Mouse (Mus musculus): ENCODE data around the gene Olfr763.
"Not testable (repeated sequence)": the region's sequence is repeated elsewhere in the genome, so short reads cannot be mapped to it uniquely, and the experiment has no call there.

The Olfr763 gene

DNA sequence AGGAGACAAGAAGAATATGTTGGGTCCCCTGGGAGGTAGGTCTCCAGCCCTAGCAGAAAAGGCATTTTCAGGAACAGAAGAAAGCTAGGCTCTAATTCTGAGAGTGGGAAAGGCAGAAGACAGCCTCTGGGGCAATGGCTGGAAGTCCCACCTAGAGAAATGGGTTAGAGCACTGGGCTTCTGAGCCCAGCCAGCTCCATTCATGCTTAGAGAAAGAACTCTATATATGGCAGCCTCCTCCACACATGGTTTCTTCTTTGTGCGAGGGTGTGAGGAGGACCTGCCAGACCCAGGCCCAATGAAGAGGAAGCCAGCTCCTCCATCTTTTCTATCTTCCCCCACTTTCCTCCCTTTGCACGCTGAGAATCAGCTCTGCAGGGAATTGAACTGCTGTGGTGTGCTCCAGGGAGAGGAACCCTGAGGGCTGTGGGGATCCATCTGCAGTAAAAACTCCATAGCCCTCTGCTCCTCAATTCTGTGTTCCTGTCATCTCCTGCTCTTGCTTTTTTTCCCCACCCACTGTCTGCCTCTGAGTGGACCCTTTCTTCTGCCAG is at the start of gene Olfr763:
Gene Olfr763 (plus strand): TSS at position 504 of the 554 bp plus-strand sequence.
- DNase-seq, result no peak

DNA sequence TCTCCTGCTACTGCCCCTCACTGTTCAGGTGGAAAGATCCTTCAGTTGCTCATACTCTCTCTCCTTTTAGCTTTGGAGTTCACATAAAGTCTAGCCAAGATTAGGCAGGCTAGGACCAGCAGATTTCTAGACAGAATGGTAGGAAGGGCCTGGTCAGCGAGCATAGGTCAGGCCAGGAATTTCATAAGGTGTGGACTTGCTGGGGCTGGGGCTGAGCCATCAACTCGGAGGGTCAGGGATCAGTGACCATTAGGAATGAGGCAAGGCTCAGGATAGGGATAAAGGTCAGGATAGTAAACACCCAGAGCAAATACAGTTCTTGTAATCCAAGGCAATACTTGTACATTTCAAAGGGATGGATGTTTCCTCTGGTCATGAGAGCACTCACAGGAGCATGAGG is 45.6 kb upstream of the Olfr763 start:
- no peak for DNase-seq

DNA sequence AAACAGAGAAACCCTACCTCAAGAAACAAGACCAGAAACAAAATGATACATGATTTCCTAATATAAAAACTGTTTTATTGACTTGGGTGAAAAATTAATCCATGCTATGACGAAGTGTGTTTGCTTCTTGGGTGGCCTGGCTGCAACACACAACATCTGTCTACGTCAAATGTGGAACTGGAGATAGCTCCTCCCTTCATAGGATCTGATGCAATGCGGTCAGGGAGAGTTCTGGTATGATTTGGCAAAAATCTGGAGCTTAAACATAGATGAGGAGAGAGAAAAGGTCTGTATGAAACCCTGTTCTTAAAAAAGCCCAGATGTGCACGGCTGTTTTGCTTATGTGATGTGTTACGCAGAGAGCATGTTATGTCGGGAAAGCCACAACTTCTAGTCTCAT is 44.7 kb upstream of the Olfr763 start:
- no peak for DNase-seq

DNA sequence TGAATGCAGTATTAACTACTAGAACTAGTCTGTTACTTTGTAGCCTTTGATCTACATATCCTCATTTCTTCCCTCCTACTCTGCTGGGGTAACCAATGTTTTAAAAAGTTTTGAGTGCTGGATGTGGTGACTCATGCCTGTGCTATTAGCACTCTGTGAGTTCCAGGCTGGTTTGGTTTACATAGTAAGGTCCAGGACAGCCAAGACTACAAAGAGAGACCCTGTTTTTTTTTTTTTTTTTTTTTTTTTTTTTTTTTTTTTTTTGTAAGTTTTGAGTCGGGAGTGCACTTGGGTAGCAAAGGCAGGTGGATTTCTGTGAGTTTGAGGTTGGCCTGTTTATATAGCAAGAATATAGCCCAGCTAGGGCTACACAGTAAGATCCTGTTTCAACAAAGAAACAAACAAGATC is 42.2 kb upstream of the Olfr763 start:
- no peak for DNase-seq

DNA sequence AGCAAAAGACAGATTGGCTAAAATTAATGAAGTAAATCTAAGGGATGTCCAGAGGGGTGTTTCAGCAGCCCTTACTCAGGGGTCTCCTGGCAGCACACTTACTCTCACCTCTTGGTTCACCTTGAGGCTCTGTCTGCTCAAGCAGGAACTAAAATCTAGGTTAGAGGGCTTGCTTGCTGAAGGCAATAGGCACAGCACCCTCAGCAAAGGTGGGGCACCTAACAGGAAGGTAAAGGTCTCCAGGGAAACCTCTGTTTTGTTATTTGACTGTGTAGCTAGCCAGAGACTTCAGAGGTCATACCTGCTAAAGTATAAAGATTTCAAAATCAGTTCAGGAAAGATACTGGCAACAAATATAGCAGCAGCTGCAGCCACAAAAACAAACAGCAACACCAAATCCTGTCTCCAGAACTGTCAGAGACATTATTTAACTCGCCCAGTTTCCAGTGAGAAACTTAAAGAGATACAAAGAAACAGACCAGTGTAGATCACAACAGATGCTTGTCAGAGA is 39.8 kb upstream of the Olfr763 start:
- DNase-seq, result no peak

DNA sequence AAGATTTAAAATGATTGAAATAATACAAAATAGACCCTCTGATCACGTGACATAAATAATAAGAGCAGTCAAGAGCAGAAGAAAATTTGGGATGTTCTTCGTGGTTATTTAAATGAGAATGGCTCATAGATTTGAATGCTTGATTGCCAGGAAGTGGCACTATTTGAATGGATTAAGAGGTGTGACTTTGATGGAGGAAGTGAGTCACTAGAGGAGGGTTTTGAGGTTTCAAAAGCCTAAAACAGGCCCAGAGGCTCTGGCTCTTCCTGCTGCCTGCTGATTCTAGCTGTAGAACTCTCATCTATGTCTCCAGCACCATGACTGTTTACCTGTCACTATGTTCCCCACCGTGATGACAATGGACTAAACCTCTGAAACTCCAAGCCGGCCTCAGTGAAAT is 37.8 kb upstream of the Olfr763 start:
- DNase-seq, result no peak

DNA sequence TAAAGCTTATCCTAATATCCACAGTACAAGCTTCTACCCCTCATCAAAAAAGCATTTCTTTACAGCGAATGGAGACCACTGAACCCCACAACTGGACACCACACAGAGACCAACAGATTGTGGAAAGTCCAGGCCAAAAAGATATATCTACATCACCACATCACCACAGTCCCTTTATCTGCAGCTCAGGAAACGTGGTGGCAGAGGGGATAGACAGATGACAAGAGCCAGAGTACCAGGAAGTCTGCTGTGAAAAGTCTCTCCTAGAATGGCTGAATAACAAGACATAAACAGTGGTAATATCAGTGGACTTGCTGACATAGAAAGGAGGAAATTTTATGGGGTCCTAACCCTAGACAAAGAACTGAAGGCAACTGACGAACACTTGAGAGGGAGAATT is 34.2 kb upstream of the Olfr763 start:
- DNase-seq, result no peak

DNA sequence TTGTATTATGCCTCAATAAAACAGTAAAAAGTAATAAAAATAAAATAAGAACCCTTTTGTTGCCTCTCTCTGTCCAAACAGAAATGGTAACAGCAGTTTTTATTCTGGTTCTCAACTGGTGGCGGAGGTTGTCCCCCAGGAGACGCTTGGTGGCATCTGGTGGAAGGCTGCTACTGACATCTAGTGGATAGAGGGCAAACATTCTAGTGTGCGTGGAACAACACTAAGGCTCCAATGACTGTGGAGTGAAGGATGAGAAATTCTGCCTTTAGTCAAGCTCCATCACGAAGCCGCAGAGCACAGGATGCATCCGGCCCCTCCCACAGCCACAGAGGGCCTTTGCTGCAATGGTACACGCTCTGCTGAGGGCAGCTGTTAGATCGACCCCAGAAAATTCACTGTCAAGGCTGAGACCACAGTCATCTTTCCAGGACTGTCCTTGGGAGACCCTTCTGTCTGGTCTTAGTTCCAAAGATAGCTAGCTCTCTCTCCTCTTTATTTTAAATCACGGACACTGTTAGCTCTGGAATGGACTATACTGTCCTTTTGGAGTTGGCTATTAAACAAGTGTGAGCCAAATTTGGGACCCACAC is 33.0 kb upstream of the Olfr763 start:
- DNase-seq, result peak; percentile 55 to 75

DNA sequence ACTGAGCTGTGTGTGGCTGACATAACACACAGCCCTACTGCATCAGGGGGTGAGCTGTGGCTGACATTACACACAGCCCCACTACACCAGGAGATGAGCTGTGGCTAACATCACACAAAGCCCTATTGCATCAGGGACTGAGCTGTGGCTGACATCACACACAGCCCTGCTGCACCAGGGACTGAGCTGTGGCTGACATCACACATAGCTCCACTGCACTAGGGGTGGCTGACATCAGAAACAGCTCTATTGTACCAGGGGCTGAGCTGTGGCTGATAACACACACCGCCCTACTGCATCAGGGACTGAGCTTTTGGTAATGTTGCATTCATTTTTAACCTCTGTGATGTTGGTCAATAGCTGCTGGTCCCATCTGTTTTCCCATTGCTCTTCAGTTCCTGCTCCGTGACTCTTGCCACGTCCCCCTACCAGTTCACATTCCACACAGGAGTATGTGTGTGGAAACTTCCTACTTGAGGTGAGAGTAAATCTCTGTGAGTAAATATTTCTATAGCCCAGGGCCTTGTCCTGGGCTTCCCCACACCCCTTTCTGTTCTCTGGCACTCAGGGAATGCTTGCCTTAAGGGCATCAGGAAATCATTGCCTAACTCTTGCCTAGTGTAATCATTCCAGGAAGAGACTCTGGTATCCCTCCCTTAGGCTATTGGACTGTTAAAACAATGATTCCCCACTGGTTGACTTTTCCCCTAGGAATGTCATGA is 29.8 kb upstream of the Olfr763 start:
- no peak for DNase-seq

DNA sequence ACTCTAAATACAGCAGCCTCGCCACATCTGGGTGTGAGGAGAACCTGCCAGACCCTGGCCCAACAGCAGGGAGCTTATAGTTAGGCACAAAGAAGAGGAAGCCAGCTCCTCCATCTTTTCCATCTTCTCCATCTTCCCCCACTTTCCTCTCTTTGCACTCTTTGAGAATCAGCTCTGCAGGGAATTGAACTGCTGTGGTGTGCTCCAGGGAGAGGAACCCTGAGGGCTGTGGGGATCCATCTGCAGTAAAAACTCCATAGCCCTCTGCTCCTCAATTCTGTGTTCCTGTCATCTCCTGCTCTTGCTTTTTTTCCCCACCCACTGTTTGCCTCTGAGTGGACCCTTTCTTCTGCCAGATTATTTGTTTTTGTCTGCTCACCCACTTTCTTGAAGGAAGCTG is 21.5 kb upstream of the Olfr763 start, which contains the start of gene Olfr9:
Gene Olfr9 (plus strand): TSS at position 301 of the 400 bp plus-strand sequence.
- not testable (repeated sequence) for DNase-seq

DNA sequence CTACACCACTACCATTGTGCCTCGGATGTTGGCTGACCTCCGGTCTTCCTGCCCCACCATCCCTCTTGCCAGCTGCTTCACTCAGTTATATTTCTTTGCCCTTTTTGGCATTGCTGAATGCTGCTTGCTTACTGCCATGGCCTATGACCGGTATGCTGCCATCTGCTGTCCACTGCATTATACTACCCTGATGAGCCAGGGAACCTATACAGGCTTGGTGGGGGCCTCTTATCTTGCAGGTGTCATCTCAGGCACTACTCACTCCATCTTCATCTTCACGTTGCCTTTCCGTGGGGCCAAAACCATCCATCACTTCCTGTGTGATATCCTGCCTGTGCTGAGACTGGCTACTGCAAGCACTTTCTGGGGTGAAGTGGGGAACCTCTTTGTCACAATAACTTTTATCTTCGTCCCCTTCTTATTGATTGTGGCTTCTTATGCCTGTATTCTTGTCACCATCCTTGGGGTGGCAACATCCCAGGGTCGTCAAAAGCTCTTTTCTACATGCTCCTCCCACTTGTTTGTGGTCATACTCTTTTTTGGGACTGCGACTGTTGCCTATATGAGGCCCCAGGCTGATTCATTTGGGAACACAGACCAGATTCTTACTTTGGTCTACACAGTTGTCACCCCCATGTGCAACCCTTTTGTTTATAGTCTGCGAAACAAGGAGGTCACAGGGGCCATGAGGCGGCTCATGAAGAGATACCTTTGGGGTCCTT is 20.3 kb upstream of the Olfr763 start:
- not testable (repeated sequence) for DNase-seq

DNA sequence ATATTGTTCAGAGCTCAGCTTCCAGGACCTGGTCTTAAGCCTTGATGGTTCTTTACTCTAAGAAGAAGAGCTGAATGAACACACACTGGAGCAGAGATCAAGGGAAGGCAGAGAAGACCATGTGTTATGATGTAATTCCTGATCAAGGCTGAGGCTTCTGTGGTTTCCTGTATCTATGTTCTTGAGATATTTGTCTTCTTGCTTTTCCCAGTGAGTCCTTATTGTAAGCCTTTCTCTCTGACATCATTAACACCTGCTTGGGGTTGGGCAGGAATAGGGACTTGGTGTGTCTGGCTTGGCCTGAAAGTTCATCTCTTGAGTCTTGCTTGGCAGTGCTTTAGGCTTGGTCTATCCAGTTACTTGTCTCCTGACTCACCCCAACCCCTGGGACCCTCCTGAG is 19.6 kb upstream of the Olfr763 start:
- DNase-seq, result no peak

DNA sequence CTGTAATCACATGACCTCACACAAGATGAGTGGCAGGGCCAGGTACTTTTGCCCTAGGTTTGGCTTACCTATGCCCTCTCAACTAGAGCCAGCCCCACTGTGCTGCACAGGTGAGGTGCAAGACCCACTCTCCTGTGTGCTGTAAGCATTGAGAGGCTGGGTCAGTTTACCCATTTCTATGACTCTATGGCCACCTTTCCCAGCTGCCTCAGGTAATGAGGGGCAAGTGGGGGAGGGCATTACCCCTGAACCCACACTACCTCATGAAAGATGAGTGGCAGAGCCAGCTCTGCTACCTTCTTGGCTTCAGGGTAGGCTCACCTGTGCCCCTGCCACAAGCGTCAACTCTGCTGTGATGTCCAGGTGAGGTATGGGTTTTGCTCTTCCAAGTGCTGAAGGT is 14.8 kb upstream of the Olfr763 start:
- DNase-seq, result no peak

DNA sequence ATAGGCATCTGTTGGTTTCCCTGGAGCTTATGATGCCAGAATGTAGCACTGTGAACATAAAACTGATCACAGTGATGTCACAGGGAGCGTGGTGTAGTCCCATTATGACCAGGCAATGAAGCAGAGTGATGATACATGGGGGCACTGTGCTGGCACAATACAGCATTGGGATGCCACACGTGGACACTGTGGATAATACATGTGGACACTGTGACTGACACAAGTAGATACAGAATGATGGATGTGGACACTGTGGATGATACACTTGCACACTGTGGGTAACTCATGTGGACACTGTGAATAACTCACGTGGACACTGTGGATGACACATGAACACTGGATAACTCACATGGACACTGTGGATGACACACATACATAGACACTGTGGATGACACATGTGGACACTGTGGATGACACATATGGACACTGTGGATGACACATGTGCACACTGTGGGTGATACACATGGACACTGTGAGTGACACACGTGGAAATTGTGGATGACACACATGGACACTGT is 14.0 kb upstream of the Olfr763 start:
- DNase-seq, result no peak

DNA sequence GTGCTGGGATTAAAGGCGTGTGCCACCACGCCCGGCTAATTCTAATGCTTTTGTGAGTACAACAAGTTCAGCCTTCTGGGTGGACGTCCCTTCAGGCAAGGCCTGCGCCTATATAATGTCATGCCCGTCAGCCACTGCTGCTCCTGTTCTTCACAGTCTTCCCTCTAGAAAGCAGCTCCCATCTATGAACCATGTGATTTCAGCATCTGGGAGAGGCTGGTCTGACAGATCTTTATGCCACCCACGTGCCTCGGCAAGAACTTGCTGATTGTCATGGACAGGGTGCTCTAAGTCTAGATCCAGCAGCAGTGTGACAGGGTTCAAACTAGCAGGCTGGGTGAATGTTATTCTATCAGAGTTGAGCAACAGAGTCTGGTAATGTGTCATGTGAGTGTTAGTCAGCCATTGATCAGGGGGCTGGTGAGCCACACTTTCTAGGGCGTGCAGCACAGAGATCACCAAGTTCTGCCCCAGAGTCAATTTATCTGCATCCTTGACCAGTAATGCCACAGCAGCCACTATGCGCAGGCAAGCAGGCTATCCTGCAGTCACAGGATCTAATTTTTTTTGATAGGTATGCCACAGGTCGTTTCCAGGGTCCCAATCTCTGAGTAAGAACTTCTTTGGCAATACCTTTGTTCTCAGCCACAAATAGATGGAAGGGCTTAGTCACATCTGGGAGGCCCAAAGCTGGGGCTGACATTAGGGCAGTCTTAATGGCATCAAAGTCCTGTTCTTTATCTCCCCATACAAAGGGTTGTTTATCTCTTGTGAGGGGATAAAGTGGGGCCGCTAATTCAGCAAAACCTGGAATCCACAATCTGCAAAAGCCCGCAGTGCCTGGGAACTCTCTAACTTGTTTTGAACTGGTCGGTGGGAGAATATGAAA is 6.3 kb upstream of the Olfr763 start:
- no peak for DNase-seq

DNA sequence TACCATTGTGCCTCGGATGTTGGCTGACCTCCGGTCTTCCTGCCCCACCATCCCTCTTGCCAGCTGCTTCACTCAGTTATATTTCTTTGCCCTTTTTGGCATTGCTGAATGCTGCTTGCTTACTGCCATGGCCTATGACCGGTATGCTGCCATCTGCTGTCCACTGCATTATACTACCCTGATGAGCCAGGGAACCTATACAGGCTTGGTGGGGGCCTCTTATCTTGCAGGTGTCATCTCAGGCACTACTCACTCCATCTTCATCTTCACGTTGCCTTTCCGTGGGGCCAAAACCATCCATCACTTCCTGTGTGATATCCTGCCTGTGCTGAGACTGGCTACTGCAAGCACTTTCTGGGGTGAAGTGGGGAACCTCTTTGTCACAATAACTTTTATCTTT is 920 bp downstream of the Olfr763 start:
- not testable (repeated sequence) for DNase-seq

DNA sequence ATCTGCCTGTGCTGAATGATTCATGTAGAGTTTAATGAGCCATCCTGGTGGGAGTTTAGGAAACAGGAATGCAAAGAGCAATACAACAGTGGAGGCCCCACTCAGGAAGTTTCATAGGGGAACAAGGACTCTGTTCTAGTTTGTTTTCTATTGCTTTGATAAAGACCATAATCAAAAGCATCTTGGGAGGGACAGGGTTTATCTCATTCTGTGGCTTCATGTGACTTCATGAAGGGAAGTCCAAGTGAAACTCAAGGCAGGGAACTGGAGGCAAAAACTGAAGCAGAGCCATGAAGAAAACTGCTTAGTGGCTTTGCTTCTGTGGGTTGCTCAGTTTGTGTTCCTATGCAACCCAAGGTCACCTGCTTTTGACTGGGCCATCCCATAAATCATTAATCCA is 3.9 kb downstream of the Olfr763 start:
- DNase-seq, result no peak

DNA sequence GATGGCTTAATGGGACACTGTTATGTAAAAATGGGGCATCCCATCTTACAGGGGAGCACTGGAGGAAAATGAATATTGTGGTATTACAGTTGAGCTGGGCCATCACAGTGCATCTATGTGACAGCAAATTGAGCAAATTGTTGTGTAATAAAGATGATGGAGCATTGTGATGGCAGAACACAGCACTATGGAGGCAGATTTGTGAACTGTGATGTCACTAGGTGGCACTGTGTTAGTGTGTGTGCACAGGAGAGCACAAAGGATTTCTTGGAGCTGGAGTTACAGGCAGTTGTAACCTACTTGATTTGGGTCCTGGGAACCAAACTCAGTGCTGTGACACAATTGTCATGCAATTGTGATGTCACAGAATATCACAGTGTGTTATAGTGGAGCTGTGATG is 12.7 kb downstream of the Olfr763 start:
- no peak for DNase-seq

DNA sequence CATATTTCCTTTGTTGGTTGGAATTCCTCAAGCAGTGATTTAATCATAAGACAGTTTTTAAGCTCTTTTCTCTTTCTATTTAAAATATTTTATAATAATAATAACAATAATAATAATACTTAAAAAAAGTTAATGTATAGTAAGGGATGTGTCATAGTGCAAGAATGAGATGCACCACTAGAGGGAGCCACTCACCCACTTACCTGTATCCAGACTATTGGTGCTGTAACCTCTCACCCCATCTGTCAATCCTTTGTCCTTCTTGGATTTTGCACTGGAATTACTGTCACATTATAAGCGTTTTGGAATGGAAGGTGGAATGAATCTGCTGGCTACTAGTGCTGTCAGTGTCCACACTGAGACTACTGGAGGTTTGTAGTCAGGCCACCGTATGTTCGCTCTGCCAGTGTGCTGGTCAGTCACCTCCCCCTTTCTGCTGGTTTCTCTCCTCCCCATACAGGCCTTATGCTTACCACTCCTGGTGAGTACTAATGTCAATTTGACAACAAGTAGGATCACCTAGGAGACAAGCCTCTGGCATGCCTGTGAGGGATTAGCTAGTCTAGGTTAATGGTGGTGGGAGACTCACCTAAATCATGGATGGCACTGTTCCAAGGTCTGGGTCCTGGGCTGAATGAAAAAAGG is 15.5 kb downstream of the Olfr763 start:
- DNase-seq, result peak; percentile 6 to 55

DNA sequence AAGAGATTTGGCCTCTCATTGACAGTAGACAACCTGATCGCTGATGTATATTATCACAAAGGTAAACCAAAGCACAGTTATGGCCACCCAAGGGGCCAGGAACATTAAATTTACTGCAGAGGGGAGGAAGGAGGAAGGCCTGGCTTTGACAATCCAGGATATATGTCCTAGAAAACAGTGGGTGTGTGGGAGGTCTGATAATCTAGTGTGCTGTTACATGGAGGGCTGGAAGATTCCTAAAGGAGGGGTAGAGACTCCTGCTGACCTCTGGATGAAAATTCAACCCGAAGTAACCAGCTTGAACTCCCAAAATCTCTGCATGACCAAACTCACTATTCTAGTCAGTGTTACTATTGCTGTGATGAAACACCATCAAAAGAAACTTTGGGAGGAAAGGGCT is 17.8 kb downstream of the Olfr763 start:
- DNase-seq, result no peak

DNA sequence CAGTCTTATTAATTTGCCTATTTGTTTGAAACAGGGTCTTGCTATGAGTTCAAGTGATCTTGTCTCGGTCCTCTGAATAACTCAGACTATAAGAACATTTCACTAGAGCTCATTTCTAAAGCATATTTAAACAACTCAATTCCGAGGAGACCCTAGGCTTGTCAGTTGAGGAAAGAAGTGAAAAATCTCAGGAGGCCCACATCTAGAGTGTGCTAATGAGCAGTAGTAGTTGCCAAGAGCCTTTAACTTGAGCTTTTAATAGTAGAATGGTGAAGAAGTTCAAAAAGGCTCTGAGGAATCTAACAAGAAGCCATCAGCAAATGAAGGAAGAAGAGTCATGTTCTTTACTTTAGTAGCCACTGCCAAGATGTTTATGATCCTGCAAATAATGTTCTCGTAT is 29.2 kb downstream of the Olfr763 start, which contains the start of gene Olfr764-ps1:
Gene Olfr764-ps1 (minus strand): TSS at position 101 of the 400 bp plus-strand sequence.
- DNase-seq, result no peak

DNA sequence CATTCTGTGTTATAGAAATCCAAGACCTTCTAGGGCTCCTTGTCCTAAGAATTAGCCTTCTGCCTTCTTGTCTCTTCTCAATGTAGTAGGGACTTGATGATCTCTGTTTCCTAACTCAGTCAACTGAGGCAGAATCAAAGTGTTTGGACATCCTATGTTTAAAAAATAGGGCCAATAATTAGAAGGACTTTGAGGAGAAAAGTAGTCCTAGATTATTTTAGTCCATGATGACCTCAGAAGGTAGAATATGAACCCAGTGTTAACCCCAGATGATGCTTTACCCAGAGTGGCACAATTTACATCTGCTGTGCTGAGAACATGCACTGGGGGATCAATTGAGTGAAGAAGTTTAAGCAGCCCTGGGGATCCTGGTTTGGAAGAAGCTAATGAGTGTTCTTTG is 39.3 kb downstream of the Olfr763 start, which contains the start of gene Olfr765:
Gene Olfr765 (minus strand): TSS at position 101 of the 400 bp plus-strand sequence.
- not testable (repeated sequence) for DNase-seq
